Mouse (Mus musculus): ENCODE data around the gene Nectin1. TPM values are rescaled to one million over a fixed set of nuclear protein-coding genes. Genes with fewer than 3 reads are reported as not detected.

Gene Nectin1
- total and polyA plus RNA-seq, 2 experiments from 2014 or later, result 11.8 to 43.7 TPM

- DNase-seq (no peak), ATAC-seq (no peak)
- H3K27me3 ChIP-seq (ENCODE audit: insufficient read depth, low read length), result no peaks in the 10 kb centered on the region
- H3K4me1 ChIP-seq (ENCODE audit: insufficient read depth), result peaks cover 21% of the 10 kb centered on the region
- H3K4me2 ChIP-seq (ENCODE audit: low read depth), result no peak overlapping the region
- H3K9me3 ChIP-seq (ENCODE audit: low read length), result no peaks in the 10 kb centered on the region
- no peak for TF ChIP-seq CTCF (IDR thresholded peaks at IDR 0.05; ENCODE audit: low read depth)
- 66% methylated on average over 14 of the region's 14 CpGs for WGBS
- H3K36me3 ChIP-seq (ENCODE audit: insufficient read depth), result no peaks in the 10 kb centered on the region
- no peak overlapping the region for H3K4me3 ChIP-seq (ENCODE audit: low read depth, low read length)
- no peak overlapping the region for H3K9ac ChIP-seq
- no peak overlapping the region for H3K27ac ChIP-seq (ENCODE audit: low read depth, low read length)
Observed at GRCm38 (mm10) chr9:43765419-43766179, 21.8 kb downstream of the Nectin1 start.

GRCm38 (mm10) chr9:43768779-43769178, 25.0 kb downstream of the Nectin1 start:
- Histone ChIP-seq H3K36me3 (ENCODE audit: insufficient read depth) (no peaks in the 10 kb centered on the region), H3K4me3 (ENCODE audit: low read depth, low read length) (no peak overlapping the region), H3K27ac (ENCODE audit: low read depth, low read length) (no peak overlapping the region), H3K27me3 (ENCODE audit: insufficient read depth, low read length) (no peaks in the 10 kb centered on the region), H3K9ac (no peak overlapping the region), H3K4me2 (ENCODE audit: low read depth) (no peak overlapping the region), H3K9me3 (ENCODE audit: low read length) (no peaks in the 10 kb centered on the region), H3K4me1 (ENCODE audit: insufficient read depth) (peaks cover 6% of the 10 kb centered on the region)
- no peak for TF ChIP-seq CTCF (IDR thresholded peaks at IDR 0.05; ENCODE audit: low read depth)
- ATAC-seq (peak; percentile 82), DNase-seq (no peak)
- 23% methylated on average over 4 of the region's 4 CpGs for WGBS

- TF ChIP-seq CTCF (IDR thresholded peaks at IDR 0.05; ENCODE audit: low read depth), result no peak
- 73% methylated on average over 7 of the region's 7 CpGs for WGBS
- Histone ChIP-seq H3K27ac (ENCODE audit: low read depth, low read length) (no peak overlapping the region), H3K36me3 (ENCODE audit: insufficient read depth) (no peaks in the 10 kb centered on the region), H3K4me2 (ENCODE audit: low read depth) (no peak overlapping the region), H3K9ac (no peak overlapping the region), H3K4me3 (ENCODE audit: low read depth, low read length) (no peak overlapping the region), H3K9me3 (ENCODE audit: low read length) (no peaks in the 10 kb centered on the region), H3K27me3 (ENCODE audit: insufficient read depth, low read length) (no peaks in the 10 kb centered on the region), H3K4me1 (ENCODE audit: insufficient read depth) (peaks cover 6% of the 10 kb centered on the region)
- ATAC-seq, result no peak
- no peak for DNase-seq
Observed at GRCm38 (mm10) chr9:43769228-43769627, 25.4 kb downstream of the Nectin1 start.

GRCm38 (mm10) chr9:43769940-43770339, 26.2 kb downstream of the Nectin1 start:
- no peak for TF ChIP-seq CTCF (IDR thresholded peaks at IDR 0.05; ENCODE audit: low read depth)
- DNase-seq, result no peak
- Histone ChIP-seq H3K4me3 (ENCODE audit: low read depth, low read length) (no peak overlapping the region), H3K27ac (ENCODE audit: low read depth, low read length) (no peak overlapping the region), H3K9ac (no peak overlapping the region), H3K9me3 (ENCODE audit: low read length) (no peaks in the 10 kb centered on the region), H3K27me3 (ENCODE audit: insufficient read depth, low read length) (no peaks in the 10 kb centered on the region), H3K4me1 (ENCODE audit: insufficient read depth) (peaks cover 6% of the 10 kb centered on the region), H3K4me2 (ENCODE audit: low read depth) (no peak overlapping the region), H3K36me3 (ENCODE audit: insufficient read depth) (no peaks in the 10 kb centered on the region)
- no peak for ATAC-seq
- WGBS, result 77% methylated on average over 4 of the region's 4 CpGs

GRCm38 (mm10) chr9:43771041-43771440, 27.3 kb downstream of the Nectin1 start:
- 87% methylated on average over 1 of the region's 1 CpGs for WGBS
- ATAC-seq (no peak), DNase-seq (no peak)
- no peak overlapping the region for H3K4me3 ChIP-seq (ENCODE audit: low read depth, low read length)
- no peaks in the 10 kb centered on the region for H3K36me3 ChIP-seq (ENCODE audit: insufficient read depth)
- peaks cover 6% of the 10 kb centered on the region for H3K4me1 ChIP-seq (ENCODE audit: insufficient read depth)
- 0 out of 2 replicates have a peak, but pooled peaks have one; percentile 4 for TF ChIP-seq CTCF (IDR thresholded peaks at IDR 0.05; ENCODE audit: low read depth)
- H3K9ac ChIP-seq, result no peak overlapping the region
- no peaks in the 10 kb centered on the region for H3K27me3 ChIP-seq (ENCODE audit: insufficient read depth, low read length)
- no peak overlapping the region for H3K27ac ChIP-seq (ENCODE audit: low read depth, low read length)
- H3K9me3 ChIP-seq (ENCODE audit: low read length), result no peaks in the 10 kb centered on the region
- no peak overlapping the region for H3K4me2 ChIP-seq (ENCODE audit: low read depth)

- Histone ChIP-seq H3K27me3 (ENCODE audit: insufficient read depth, low read length) (no peaks in the 10 kb centered on the region), H3K9ac (no peak overlapping the region), H3K27ac (ENCODE audit: low read depth, low read length) (no peak overlapping the region), H3K4me1 (ENCODE audit: insufficient read depth) (peaks cover 6% of the 10 kb centered on the region), H3K36me3 (ENCODE audit: insufficient read depth) (no peaks in the 10 kb centered on the region), H3K9me3 (ENCODE audit: low read length) (no peaks in the 10 kb centered on the region), H3K4me2 (ENCODE audit: low read depth) (no peak overlapping the region), H3K4me3 (ENCODE audit: low read depth, low read length) (no peak overlapping the region)
- no peak for DNase-seq
- ATAC-seq, result no peak
- no peak for TF ChIP-seq CTCF (IDR thresholded peaks at IDR 0.05; ENCODE audit: low read depth)
- 85% methylated on average over 6 of the region's 6 CpGs for WGBS
Observed at GRCm38 (mm10) chr9:43772460-43772859, 28.7 kb downstream of the Nectin1 start.

GRCm38 (mm10) chr9:43773521-43773920, 29.7 kb downstream of the Nectin1 start:
- H3K4me1 ChIP-seq (ENCODE audit: insufficient read depth), result peaks cover 4% of the 10 kb centered on the region
- H3K27ac ChIP-seq (ENCODE audit: low read depth, low read length), result no peak overlapping the region
- no peak overlapping the region for H3K4me2 ChIP-seq (ENCODE audit: low read depth)
- no peak for TF ChIP-seq CTCF (IDR thresholded peaks at IDR 0.05; ENCODE audit: low read depth)
- WGBS, result 83% methylated on average over 2 of the region's 2 CpGs
- H3K9me3 ChIP-seq (ENCODE audit: low read length), result no peaks in the 10 kb centered on the region
- no peaks in the 10 kb centered on the region for H3K27me3 ChIP-seq (ENCODE audit: insufficient read depth, low read length)
- DNase-seq (no peak), ATAC-seq (no peak)
- H3K4me3 ChIP-seq (ENCODE audit: low read depth, low read length), result no peak overlapping the region
- H3K9ac ChIP-seq, result no peak overlapping the region
- H3K36me3 ChIP-seq (ENCODE audit: insufficient read depth), result no peaks in the 10 kb centered on the region
